Mouse (Mus musculus) lung, postnatal 0 days (tissue): ENCODE results near the gene Ccdc96. TPM values are rescaled to one million over a fixed set of nuclear protein-coding genes. Genes with fewer than 3 reads are reported as not detected.
A peak's percentile ranks its signal among the peaks of the same experiment; 100 is the strongest.

Source experiments
- ATAC-seq: fragments of 200-750 bp; cut with Nextera tagmentation; 2 replicates; pipeline ENCODE4 v1.8.0; 2017; ENCODE audit warnings: moderate library complexity
- DNase-seq: peaks from one replicate; pipeline ENCODE4 v3.0.0-alpha.2; 2016; ENCODE audit warnings: low spot score
- H3K27ac ChIP-seq: fragments of 300-500 bp; sonication (generic); 2 replicates; pipeline ENCODE4 v1.5.1; 2014; ENCODE audit warnings: antibody characterized with exemption, mild to moderate bottlenecking, low read length, mixed read lengths
- H3K27me3 ChIP-seq: fragments of 300-500 bp; sonication (generic); replicated peaks from 2 replicates; pipeline ENCODE4 v1.6.1; 2014; ENCODE audit warnings: low read length, mixed read lengths; ENCODE audit not compliant: insufficient read depth
- H3K36me3 ChIP-seq: fragments of 300-500 bp; sonication (generic); 2 replicates; pipeline ENCODE4 v1.6.1; 2014; ENCODE audit warnings: low read length, mixed read lengths; ENCODE audit not compliant: insufficient read depth
- H3K4me1 ChIP-seq: fragments of 300-500 bp; sonication (generic); 2 replicates; pipeline ENCODE4 v1.6.1; 2014; ENCODE audit warnings: antibody characterized with exemption, low read depth, low read length, mixed read lengths; ENCODE audit not compliant: insufficient read depth
- H3K4me2 ChIP-seq: fragments of 300-500 bp; sonication (generic); replicated peaks from 2 replicates; pipeline ENCODE4 v1.6.1; 2014; ENCODE audit warnings: low read depth, mild to moderate bottlenecking, low read length, moderate library complexity, mixed read lengths
- H3K4me3 ChIP-seq: fragments of 300-500 bp; sonication (generic); 2 replicates; pipeline ENCODE4 v1.5.1; 2014; ENCODE audit warnings: low read depth, low read length
- H3K9ac ChIP-seq: fragments of 300-500 bp; sonication (generic); replicated peaks from 2 replicates; pipeline ENCODE4 v1.6.1; 2014; ENCODE audit warnings: low read depth, mild to moderate bottlenecking
- H3K9me3 ChIP-seq: fragments of 300-500 bp; sonication (generic); 2 replicates; pipeline ENCODE4 v1.6.1; 2016; ENCODE audit warnings: low read length, mixed read lengths
- CTCF ChIP-seq: IDR thresholded peaks from 2 replicates; pipeline ENCODE4 v1.5.1; 2016; ENCODE audit warnings: antibody characterized with exemption, mild to moderate bottlenecking
- EP300 ChIP-seq: IDR thresholded peaks from 2 replicates; pipeline ENCODE4 v1.6.1; 2016; ENCODE audit warnings: antibody characterized with exemption, mild to moderate bottlenecking, control low read depth
- WGBS: fragments of 180-500 bp; shearing (Covaris S2); extraction: QIAGEN DNeasy Blood & Tissue Kit; methylation state at CpG from one replicate; pipeline ENCODE4 v1.1.7; 2014; 5-methylcytosine and 5-hydroxymethylcytosine counted together
- polyA plus RNA-seq: library from polyadenylated mRNA; unstranded; fragments of >200 nt; fragmentation: Nextera tagmentation; extraction: Ambion mirVana; gene quantifications from 2 replicates; pipeline ENCODE4 v1.2.1, GENCODE M21; 2015

Gene Ccdc96
- polyA plus RNA-seq, 1 experiment from 2014 or later, result 2.1 TPM

DNA sequence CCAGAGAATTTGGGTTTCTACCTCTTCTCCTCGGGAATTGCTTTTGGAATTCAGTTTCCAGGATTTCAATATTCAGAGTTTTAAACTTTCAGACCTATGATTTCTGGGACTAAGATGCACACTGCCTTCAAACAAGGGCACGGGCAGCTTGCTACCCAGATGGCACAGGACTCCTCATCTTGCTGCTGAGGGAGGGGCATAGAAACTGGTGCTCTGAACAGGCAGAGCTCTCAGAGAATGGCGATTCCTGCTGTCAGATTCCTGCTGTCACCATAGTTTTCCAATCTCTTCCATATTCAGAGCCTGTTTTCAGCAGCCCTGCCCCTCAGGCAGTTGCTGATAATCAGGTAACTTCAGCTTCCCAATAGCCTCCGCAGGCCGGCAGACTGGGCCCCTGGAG is 31.2 kb downstream of the Ccdc96 start:
- no peaks in the 10 kb centered on the region for H3K9me3 ChIP-seq
- TF ChIP-seq CTCF (no peak), EP300 (no peak)
- peaks cover 10% of the 10 kb centered on the region; the same call in 1 of the 2 replicates for H3K36me3 ChIP-seq
- no peak overlapping the region for H3K9ac ChIP-seq
- no peak overlapping the region for H3K4me3 ChIP-seq
- WGBS, result 94% methylated on average over 5 of the region's 5 CpGs
- no peak for DNase-seq
- no peak overlapping the region for H3K27ac ChIP-seq
- H3K4me2 ChIP-seq, result no peak overlapping the region
- H3K4me1 ChIP-seq, result no peaks in the 10 kb centered on the region
- H3K27me3 ChIP-seq, result no peaks in the 10 kb centered on the region
- ATAC-seq, result no peak

DNA sequence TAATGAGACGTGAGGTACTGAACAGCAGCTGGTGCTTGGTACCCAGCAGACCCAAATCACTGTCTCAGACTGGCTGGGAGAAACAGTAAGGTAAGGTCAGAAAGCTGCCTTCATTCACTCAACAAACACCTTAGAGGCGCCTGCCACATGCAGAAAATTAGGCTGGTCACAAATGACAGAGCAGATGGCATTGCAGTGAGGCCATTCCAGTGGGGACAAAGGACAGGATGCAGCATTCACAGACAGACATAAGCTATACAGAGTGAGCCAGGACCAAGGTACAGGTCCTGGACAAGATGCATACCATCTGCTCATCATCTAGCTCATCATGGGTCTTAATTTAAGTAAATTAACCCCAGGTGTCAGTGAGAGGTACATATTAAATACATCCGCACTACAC is 33.2 kb downstream of the Ccdc96 start:
- 93% methylated on average over 3 of the region's 3 CpGs for WGBS

DNA sequence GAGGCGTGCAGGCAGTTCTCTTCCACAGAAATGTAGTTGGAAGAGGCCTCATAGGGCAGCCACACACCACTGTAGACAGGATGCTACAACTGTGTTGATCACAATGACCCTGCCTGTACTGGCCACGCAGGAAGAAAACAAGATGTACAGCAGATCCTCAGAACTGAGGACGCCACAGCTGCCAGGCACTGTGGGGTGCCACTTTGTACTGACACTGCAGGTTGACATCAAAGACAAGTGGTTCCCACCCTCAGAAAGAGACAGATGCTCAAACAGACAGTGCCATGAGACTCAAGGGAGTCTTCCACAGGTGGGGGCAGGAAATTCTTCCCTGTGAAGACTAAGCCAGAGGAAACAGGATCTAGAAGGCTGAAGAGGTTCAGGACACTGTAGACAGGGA is 35.4 kb downstream of the Ccdc96 start:
- no peak for ATAC-seq
- no peak overlapping the region for H3K27ac ChIP-seq
- TF ChIP-seq EP300 (no peak), CTCF (no peak)
- H3K9ac ChIP-seq, result no peak overlapping the region
- no peak overlapping the region for H3K4me3 ChIP-seq
- H3K9me3 ChIP-seq, result no peaks in the 10 kb centered on the region
- DNase-seq, result no peak
- no peak overlapping the region for H3K4me2 ChIP-seq
- no peaks in the 10 kb centered on the region for H3K27me3 ChIP-seq
- no peaks in the 10 kb centered on the region for H3K36me3 ChIP-seq
- no peaks in the 10 kb centered on the region for H3K4me1 ChIP-seq
- 91% methylated on average over 3 of the region's 3 CpGs for WGBS

More for the DNA sequence above, 33.2 kb downstream of the Ccdc96 start:
- no peak for DNase-seq
- H3K9ac ChIP-seq, result no peak overlapping the region
- H3K36me3 ChIP-seq, result peaks cover 3% of the 10 kb centered on the region; the same call in 1 of the 2 replicates
- no peak for ATAC-seq
- H3K4me1 ChIP-seq, result no peaks in the 10 kb centered on the region
- H3K4me2 ChIP-seq, result no peak overlapping the region
- no peak overlapping the region for H3K27ac ChIP-seq
- H3K4me3 ChIP-seq, result no peak overlapping the region
- H3K27me3 ChIP-seq, result no peaks in the 10 kb centered on the region
- TF ChIP-seq CTCF (no peak), EP300 (no peak)
- no peaks in the 10 kb centered on the region for H3K9me3 ChIP-seq

DNA sequence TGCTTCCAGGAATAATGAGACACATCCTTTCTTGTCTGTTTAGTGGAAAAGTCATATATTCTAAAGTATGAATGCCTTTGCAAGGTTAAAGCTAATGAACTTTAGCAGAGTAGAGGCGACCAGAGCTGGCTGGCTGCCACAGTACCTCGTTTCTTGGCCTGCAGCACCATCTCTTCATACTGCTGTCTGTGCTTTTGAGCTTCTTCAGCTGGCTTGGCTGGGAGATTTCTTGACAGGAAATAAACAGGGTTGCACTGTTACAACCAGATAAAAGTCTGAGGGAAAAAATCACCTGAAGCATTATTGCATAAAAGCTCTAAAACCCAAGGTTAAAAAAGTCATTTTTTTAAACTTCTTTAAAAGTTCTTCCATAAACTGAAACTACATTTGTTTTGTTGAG is 38.4 kb downstream of the Ccdc96 start:
- WGBS, result 39% methylated on average over 2 of the region's 2 CpGs
- ATAC-seq (no peak), DNase-seq (peak; percentile 11)
- Histone ChIP-seq H3K36me3 (no peaks in the 10 kb centered on the region), H3K4me2 (no peak overlapping the region), H3K4me3 (no peak overlapping the region), H3K27ac (no peak overlapping the region), H3K4me1 (no peaks in the 10 kb centered on the region), H3K9ac (no peak overlapping the region), H3K27me3 (no peaks in the 10 kb centered on the region), H3K9me3 (no peaks in the 10 kb centered on the region)
- TF ChIP-seq EP300, result no peak
- TF ChIP-seq CTCF, result no peak

DNA sequence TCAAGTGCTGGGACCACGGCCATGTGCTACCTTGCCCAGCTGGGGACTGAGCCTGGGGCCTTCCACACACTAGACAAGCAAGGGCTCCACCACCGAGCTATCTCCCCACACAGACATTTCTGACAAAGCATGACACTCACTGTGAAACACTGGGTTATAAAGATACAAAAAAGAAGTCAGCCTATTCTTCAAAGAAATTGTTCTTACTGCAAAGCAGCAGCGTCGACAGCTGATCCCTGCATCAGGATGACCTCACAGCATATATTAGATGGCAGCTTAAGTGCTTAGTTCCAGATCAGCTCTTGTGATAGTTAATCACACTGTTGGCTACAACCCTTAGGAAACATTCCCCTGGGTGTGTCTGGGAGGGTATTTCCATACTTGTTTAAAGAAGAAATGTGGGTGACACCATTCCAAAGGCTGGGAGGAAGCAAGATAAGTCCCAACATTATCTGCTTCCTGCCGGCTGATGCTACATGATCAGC is 38.9 kb downstream of the Ccdc96 start:
- Histone ChIP-seq H3K4me3 (no peak overlapping the region), H3K27ac (no peak overlapping the region), H3K9ac (no peak overlapping the region), H3K4me2 (no peak overlapping the region), H3K27me3 (no peaks in the 10 kb centered on the region), H3K9me3 (no peaks in the 10 kb centered on the region), H3K4me1 (no peaks in the 10 kb centered on the region), H3K36me3 (no peaks in the 10 kb centered on the region)
- no peak for TF ChIP-seq CTCF
- TF ChIP-seq EP300, result no peak
- DNase-seq (peak; percentile 18), ATAC-seq (no peak)
- WGBS, result 66% methylated on average over 5 of the region's 5 CpGs

DNA sequence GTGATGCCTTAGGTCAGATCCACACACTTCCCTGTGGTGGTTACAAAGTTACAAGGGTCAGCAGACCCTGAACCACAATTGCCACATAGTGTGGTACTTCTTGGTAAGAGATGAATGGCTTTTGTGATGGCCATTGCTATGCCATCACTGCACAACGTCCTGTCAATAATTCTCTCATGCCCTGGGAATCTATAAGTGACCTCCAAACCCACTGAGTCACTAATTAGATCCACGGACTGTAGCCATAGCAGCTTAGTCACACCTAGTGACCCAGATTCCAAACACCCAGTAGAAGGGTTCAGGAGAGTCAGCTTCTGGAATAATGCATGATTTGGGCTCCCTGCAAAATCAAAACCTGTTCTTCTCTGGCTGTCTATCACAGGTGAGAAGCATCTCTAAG is 40.8 kb downstream of the Ccdc96 start:
- Histone ChIP-seq H3K9me3 (no peaks in the 10 kb centered on the region), H3K9ac (no peak overlapping the region), H3K27ac (no peak overlapping the region), H3K27me3 (no peaks in the 10 kb centered on the region), H3K4me2 (no peak overlapping the region), H3K4me1 (peaks cover 13% of the 10 kb centered on the region; the same call in 1 of the 2 replicates), H3K4me3 (no peak overlapping the region), H3K36me3 (no peaks in the 10 kb centered on the region)
- no peak for TF ChIP-seq EP300
- no peak for TF ChIP-seq CTCF
- no peak for ATAC-seq
- no peak for DNase-seq
- WGBS, result 75% methylated on average over 2 of the region's 2 CpGs

DNA sequence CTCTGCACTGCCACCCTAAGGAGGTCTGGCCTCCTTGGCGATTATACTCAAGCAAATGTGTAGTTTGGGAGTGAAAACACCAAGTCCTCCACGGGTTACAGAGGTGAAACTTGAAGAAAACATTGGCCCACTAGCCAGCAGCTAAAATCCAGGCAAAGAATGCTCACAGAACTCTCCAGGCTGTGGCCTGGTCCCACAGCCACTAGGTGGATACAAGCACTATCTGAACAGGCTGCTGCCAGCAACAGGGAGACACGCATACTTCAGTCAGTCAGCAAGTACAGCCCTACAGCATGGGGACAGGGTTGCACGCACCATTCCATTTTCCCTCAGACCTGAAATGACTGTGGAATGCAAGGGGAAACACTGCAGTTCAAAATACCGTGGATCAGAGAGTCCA is 41.9 kb downstream of the Ccdc96 start:
- H3K9ac ChIP-seq, result no peak overlapping the region
- H3K9me3 ChIP-seq, result no peaks in the 10 kb centered on the region
- no peaks in the 10 kb centered on the region for H3K27me3 ChIP-seq
- no peak for ATAC-seq
- peaks cover 17% of the 10 kb centered on the region; the same call in 1 of the 2 replicates for H3K4me1 ChIP-seq
- no peak overlapping the region for H3K4me2 ChIP-seq
- no peak overlapping the region for H3K4me3 ChIP-seq
- peak; percentile 40 for DNase-seq
- no peak overlapping the region for H3K27ac ChIP-seq
- 77% methylated on average over 5 of the region's 5 CpGs for WGBS
- peak; percentile 67 for TF ChIP-seq CTCF
- no peak for TF ChIP-seq EP300
- no peaks in the 10 kb centered on the region for H3K36me3 ChIP-seq
